Mouse (Mus musculus) spleen, adult 2 months (tissue): ENCODE results near the gene BC024978.
"Not testable (repeated sequence)": the region's sequence is repeated elsewhere in the genome, so short reads cannot be mapped to it uniquely, and the experiment has no call there.

Source experiments
- CTCF ChIP-seq: fragments of 200-500 bp; IDR thresholded peaks from 2 replicates; pipeline ENCODE4 v1.5.1; 2011; ENCODE audit warnings: mild to moderate bottlenecking, inconsistent platforms; ENCODE audit not compliant: insufficient read depth, insufficient read length, insufficient replicate concordance; ENCODE audit errors: extremely low read depth
- POLR2A ChIP-seq: fragments of 200-500 bp; IDR thresholded peaks from 2 replicates; pipeline ENCODE4 v1.6.1; 2011; ENCODE audit warnings: low read depth, low read length, inconsistent platforms

DNA sequence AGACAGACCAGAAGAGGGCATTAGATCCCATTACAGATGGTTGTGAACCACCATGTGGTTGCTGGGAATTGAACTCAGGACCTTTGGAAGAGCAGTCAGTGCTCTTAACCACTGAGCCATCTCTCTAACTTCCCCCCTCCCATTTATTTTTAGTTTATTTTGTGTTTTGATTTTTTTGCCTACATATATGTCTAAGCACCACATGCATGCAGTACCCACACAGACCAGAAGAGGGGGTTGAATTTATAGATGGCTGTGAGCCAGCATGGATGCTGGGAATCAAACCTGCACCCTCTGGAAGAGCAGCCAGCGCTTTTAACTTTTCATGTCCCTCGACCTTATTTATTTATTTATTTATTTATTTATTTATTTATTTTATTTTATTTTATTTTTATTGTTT lies 48.5 kb downstream of the BC024978 start:
- not testable (repeated sequence) for TF ChIP-seq POLR2A, CTCF
